Mouse (Mus musculus): ENCODE data around the gene Ptprd. TPM values are rescaled to one million over a fixed set of nuclear protein-coding genes. Genes with fewer than 3 reads are reported as not detected.

The Ptprd gene
- total RNA-seq, 2 experiments from 2014 or later = 3.8 to 7.1 TPM

GRCm38 (mm10) chr4:76386978-76387824 lies 1824.6 kb downstream of the Ptprd start:
- DNase-seq = no peak

GRCm38 (mm10) chr4:76385818-76386217 lies 1825.9 kb downstream of the Ptprd start:
- no peak for DNase-seq

GRCm38 (mm10) chr4:76380312-76380917 lies 1831.3 kb downstream of the Ptprd start:
- no peak for DNase-seq

- DNase-seq = peak; percentile 18
These were observed 1841.5 kb downstream of the Ptprd start for GRCm38 (mm10) chr4:76370041-76370880.

DNA sequence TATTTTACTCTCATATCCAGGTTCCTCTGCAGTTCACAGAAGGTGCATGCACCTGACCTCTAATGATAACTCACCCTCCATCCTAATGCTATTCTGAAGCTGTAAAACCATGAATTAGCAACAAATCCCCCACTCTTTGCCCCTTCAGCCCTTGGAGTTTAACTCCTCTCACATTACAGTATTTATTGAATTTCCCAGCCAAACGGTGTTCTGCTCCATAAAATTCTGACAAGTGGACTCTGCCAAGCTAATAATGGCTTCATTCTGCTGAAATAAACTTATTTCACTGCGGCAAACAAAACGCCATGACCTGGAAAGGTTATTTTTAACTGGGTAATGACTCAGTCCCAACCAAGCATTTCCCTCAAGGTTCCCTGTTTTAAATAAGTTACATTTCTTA lies 1842.7 kb downstream of the Ptprd start:
- no peak for DNase-seq

DNA sequence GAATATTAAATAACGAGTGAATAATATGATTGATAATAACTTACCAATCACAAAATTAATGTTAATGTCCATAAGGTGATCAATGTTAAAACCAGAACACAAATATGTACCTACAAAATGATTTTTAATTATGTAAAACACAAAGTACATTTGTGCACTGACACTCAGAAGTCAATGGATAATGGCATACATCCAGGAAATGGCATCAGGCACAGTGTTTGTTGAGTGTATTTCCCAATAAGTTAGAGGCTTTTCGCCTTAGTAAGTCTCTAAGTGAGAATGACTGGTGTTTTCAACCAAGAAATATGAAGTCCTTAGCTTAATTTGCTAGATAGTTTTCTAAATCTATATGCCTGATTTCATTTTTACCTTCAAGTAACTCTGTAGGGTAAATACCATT lies 1843.5 kb downstream of the Ptprd start:
- no peak for DNase-seq

GRCm38 (mm10) chr4:76367285-76367684 lies 1844.5 kb downstream of the Ptprd start:
- no peak for DNase-seq

- DNase-seq = no peak
These were observed 1845.9 kb downstream of the Ptprd start for GRCm38 (mm10) chr4:76365871-76366270.

DNA sequence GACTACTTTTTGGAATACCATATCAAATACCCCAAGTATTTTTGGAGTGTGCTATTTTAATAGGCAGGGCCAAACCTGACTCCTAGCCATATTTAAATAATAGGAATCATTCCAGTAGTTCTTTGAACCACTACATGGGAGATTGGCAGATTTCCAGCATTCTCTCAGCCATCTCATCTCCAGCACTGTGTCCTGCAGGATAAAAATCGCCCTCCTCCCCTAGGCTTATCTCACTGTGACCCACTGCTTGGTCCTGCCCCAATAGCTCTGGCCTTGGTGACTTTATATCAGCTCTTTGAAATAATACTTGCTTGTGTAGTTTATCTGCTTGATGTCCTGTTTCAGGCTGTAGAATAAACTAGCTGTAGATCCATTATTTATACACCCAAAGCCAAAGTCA lies 1850.2 kb downstream of the Ptprd start:
- no peak for DNase-seq

DNA sequence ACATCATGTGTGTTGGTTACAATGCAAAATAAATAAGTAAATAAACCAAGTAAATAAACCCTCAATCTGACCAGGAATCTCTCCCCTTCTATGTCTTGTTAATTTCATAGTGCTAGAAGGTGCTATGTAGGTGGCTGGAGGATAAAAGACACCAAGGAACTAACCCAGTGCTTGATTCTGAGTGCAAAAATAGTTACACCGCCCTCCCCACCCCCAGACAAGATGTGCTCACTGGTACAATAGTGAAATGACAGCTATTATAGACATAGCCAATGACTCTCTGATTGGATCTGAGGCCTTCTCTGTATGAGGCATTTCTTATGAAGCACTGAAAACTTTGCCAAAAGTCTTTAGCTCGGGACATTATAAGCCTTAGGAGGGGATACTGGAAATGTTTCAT lies 1857.6 kb downstream of the Ptprd start:
- no peak for DNase-seq

GRCm38 (mm10) chr4:76352468-76352867 lies 1859.3 kb downstream of the Ptprd start:
- no peak for DNase-seq

DNA sequence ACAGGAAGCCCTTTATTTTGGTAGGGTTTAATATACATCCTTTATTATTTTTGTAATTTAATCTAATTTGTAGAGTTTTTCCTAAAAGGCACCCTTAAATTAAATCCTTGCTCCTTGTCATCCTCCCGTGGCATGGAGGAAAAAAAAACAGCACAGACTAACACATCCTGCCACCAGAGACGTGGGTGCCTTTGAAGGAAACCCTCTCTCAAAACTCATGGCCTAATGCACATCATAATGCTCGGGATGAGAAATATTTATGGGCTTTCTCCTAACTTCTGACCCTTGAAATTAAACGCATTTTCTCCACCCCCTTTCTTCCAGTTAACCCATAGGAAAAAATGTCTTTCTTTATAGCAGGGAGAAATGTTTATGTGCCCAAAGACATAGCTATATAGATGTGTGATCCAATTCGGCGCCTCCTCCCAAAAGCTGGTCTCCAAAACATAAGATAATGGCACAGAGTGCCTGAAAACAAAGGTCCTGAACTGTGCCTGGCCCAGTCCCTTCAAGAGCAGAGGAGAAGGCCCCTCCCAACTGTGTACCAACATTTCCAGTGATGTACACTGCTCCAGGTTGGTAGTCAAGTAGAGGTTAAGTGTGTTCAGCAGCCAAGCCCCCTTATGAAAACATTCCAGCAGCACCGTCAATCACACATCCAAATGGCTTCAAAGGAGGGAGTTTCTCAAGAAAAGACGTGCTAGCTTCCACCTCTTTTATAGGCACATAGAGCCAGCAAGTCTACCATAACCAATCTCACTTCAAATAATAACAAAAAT lies 1860.4 kb downstream of the Ptprd start:
- DNase-seq = no peak

DNA sequence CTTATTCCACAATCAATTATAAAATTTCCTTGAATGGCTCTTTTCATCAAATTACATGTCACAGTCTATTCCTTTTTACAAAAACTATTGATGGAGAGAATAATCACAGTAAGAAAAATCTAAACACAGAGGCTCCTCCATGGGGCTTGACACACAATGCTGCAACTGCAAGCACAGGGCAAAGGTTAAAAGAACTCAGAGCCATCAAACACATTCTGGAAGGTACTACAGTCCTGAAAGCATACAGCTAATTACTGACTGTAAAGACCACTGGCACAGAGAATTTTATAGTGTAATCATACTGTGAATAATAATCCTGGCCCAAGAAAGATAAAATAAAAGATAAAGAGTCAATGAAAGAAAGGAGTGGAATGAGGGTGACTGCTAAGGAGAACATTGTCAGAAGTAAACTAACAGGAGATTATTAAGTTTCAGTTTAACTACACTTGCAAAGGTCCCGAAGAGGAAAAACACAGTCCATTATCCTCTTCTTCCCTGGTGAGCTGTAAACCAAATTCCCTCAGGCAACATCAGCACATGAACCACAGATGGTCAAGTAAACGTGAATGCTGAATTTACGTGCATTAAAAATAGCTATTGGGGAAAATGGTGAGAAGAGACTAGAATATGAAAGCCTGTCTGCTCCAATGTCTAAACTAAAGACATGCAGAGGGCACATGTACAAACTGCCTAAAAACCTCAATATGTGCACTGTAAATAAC lies 1861.4 kb downstream of the Ptprd start:
- DNase-seq = no peak

DNA sequence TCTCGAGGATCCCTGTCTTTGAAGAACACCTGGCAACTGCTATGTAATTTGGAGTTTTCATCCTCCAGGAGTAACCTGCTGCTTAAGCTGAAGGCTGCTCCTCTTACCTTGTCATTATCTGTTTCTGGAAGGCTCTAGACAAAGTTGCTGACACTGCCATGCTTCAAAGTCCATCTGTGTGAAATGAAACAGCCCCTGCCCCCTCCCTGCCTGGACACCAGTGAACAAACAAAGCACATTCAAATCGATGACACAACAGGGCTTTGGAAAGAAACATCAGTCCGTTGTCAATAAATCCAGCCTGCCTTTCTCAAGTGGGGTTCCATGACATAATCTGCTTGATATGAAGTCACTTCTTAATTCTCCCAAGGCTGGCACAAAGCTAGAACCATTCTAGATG lies 1867.7 kb downstream of the Ptprd start:
- no peak for DNase-seq

DNA sequence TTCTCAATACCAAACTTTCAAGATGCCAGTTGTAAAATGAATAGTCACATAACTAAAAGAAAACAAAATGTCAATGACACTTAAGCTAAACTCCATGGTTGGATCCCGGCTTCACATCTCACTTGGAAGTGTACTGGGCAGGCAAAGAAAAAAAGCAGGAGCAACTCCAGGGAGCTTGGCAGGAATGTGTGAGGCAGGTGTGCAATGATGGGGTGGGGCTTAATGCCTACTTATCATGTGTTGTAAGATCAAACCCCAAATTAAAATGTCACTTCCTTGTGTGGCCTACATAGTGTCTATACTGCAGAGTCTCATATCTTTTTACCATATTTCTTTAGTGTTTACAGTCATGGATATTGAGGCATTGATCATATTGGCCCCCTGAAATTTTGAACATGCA lies 1873.8 kb downstream of the Ptprd start:
- no peak for DNase-seq

DNA sequence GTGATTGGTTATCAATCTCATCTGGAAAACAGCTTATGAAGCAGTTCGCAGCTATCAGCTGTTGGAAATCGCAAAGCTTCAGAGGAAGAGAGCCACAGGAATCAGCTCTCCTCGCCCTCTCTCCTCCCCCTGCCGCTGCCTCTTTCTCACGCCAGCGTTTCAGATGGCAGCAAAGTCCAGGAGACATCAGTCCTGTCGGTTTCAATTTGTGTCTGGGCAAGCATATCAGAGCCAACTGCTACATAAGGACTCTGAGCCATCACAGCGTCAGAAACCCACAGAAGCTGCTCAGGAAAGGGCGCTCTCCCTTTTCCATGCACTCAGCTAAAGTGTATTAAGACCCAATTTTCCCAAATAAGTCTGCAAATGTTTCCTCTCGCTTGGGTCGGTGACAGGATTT lies 1884.4 kb downstream of the Ptprd start:
- peak; percentile 27 for DNase-seq

DNA sequence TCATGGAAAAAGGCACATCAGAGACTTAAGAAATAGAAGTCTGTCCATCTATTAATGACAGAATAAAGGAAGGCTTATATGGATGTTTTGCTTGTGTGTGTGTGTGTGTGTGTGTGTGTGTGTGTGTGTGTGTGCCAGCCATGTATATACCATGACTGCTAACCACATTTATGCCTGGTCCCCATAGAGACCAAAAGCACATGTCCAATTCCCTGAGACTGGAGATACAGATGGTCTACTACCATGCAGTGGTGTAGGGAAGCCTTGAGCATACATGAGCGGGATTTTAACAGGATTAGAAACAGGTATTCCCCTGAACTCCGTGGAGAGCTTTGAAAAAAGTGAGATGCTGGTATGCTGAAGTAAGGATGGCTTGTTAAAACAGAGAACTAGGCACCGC lies 1886.1 kb downstream of the Ptprd start:
- DNase-seq = no peak

- DNase-seq = no peak
These were observed 1886.8 kb downstream of the Ptprd start for GRCm38 (mm10) chr4:76324928-76325327.

DNA sequence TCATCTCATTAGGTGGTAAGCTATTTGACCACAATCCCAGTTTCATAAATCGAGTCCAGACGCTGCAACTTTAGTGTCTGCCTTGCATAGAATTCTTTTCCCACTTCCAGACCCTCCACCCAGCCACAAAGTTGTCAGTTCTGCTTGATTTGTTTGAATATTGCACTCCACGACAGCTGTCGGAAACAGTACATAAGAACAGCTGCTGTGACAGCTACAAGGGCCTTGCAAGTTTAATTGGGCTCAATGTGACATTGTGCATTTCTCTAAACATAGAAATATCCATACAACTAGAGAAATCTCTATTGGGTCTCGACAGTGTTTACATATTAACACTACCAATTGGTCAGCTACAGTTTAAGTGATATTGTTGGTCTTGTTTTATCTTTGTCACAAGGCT lies 1887.3 kb downstream of the Ptprd start:
- no peak for DNase-seq

DNA sequence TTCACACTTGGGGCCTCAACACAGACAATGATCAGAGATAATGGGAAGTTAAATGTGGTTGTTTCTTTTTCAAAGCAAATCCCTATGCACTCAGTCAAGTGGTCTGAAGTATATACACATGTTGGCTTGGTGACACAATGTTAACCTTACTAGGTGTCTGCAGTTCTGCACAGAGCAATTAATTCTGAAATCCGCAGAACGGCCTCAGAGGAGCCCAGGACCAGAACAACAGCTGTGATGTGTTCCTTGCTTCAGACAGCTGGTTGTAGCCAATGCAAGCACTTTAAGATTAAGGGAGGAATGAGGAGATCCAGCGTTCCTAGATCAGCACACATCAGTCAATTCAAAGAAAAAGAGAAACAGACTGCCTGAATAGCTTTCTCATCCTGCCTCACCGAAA lies 1891.9 kb downstream of the Ptprd start:
- no peak for DNase-seq

DNA sequence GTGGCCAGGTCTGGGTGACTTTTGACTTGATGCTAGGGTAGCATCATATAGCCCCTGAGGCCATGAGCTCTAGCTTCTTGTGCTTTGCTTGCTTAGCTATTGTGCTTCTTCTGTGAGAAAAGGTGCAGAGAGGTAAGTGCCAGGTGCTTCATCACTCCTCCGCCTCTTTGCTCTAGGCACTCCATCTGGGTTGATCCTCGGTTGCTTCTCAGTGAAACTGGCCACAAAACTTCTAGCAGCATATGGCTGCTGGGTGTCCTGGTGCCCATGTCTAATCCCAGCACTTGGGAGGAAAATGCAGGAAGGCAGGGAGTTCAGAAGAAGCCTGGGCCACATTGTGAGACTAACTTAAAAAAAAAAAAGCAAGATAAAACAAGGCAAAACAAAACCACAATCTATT lies 1895.8 kb downstream of the Ptprd start:
- no peak for DNase-seq

- DNase-seq = no peak
These were observed 1898.0 kb downstream of the Ptprd start for GRCm38 (mm10) chr4:76313749-76314148.

Measured in gastrocnemius, postnatal 25 days (tissue).